ENCODE assay signal across 26 mouse cellular contexts in genomic region chr10:62093903-62094302, GRCm38 (mm10). TPM values are rescaled to one million over a fixed set of nuclear protein-coding genes. Genes with fewer than 3 reads are reported as not detected.
DNase-seq lines count a peak whose midpoint lies in the region; ATAC-seq and TF ChIP-seq lines count a peak whose summit lies in the region.
"Had no signal": no experiment of that assay in that cellular context is flagged by ENCODE, and none has a peak within 500 bp of the region (broad histone marks: within the 10 kb centered on the region; RNA-seq: fewer than 3 reads in every experiment).

No protein-coding gene starts in this region.

- no peak overlapping the region for H3K4me3 ChIP-seq in midbrain, embryonic 11.5 days (ENCODE audit: low read depth, low read length)
- no peak overlapping the region for H3K4me3 ChIP-seq in midbrain, embryonic 13.5 days (replicated peaks)
- H3K4me3 ChIP-seq in gastrocnemius, adult 2 months, result no peak overlapping the region
- H3K4me3 ChIP-seq: embryonic facial prominence, embryonic 10.5 days; embryonic facial prominence, embryonic 12.5 days; forebrain, embryonic 13.5 days; forebrain, embryonic 15.5 days had no signal

- WGBS in midbrain, embryonic 11.5 days, result 80% methylated on average over 7 of the region's 7 CpGs
- 76% methylated on average over 7 of the region's 7 CpGs for WGBS in midbrain, embryonic 13.5 days

- no peak for ATAC-seq in midbrain, embryonic 11.5 days (ENCODE audit: low FRiP score)
- ATAC-seq in midbrain, embryonic 13.5 days, result no peak
- peak; percentile 42; the same call in 1 of the 2 replicates for ATAC-seq in common myeloid progenitor, adult 5-6 weeks (replicated peaks; ENCODE audit: low read depth, poor library complexity, severe bottlenecking)
- ATAC-seq: forebrain, embryonic 13.5 days; forebrain, embryonic 15.5 days; forebrain, postnatal 0 days; Patski had no signal

- intact Hi-C loops in gastrocnemius, adult 2 months (cut with DNase I), result no loop called here

- H3K27ac ChIP-seq in midbrain, embryonic 11.5 days (ENCODE audit: low read depth, low read length), result no peak overlapping the region
- no peak overlapping the region for H3K27ac ChIP-seq in midbrain, embryonic 13.5 days
- H3K27ac ChIP-seq in gastrocnemius, adult 2 months, result no peak overlapping the region
- H3K27ac ChIP-seq: embryonic facial prominence, embryonic 10.5 days; embryonic facial prominence, embryonic 12.5 days; forebrain, embryonic 13.5 days; forebrain, embryonic 15.5 days had no signal

- no peaks in the 10 kb centered on the region for H3K27me3 ChIP-seq in midbrain, embryonic 11.5 days (ENCODE audit: control insufficient read depth, insufficient read depth, low read length)
- no peaks in the 10 kb centered on the region for H3K27me3 ChIP-seq in midbrain, embryonic 13.5 days
- H3K27me3 ChIP-seq: embryonic facial prominence, embryonic 12.5 days; forebrain, embryonic 13.5 days; forebrain, embryonic 15.5 days had no signal

- H3K36me3 ChIP-seq in midbrain, embryonic 11.5 days (ENCODE audit: control insufficient read depth, insufficient read depth, low read length), result no peaks in the 10 kb centered on the region
- no peaks in the 10 kb centered on the region for H3K36me3 ChIP-seq in midbrain, embryonic 13.5 days
- H3K36me3 ChIP-seq: embryonic facial prominence, embryonic 10.5 days; embryonic facial prominence, embryonic 12.5 days; forebrain, embryonic 15.5 days; G1E had no signal

- TF ChIP-seq CTCF in gastrocnemius, adult 2 months (IDR thresholded peaks at IDR 0.05), result no peak

- no peaks in the 10 kb centered on the region for H3K9me3 ChIP-seq in midbrain, embryonic 11.5 days (ENCODE audit: control insufficient read depth, low read length)
- H3K9me3 ChIP-seq in midbrain, embryonic 13.5 days, result no peaks in the 10 kb centered on the region
- H3K9me3 ChIP-seq: embryonic facial prominence, embryonic 10.5 days; embryonic facial prominence, embryonic 12.5 days; forebrain, embryonic 13.5 days; forebrain, embryonic 15.5 days; G1E had no signal

- DNase-seq in midbrain, embryonic 11.5 days (ENCODE audit: low spot score, missing footprints), result peak; percentile 73
- peak; percentile 13 for DNase-seq in ovary, postnatal 36 days (ENCODE audit: low spot score)
- DNase-seq in ovary, postnatal 10 days (ENCODE audit: low spot score), result no peak
- no peak for DNase-seq in heart, adult 8-10 months (ENCODE audit: low spot score)
- no peak for DNase-seq in gastrocnemius, adult 2 months
- DNase-seq: adrenal gland, adult 2 months; adrenal gland, postnatal 10 days; adrenal gland, postnatal 25 days; cerebellum, adult 11 months; cerebellum, adult 18-20 months; cerebellum, adult 8-10 months; cerebellum, adult 9-11 months; cerebellum, postnatal 14 days; cerebellum, postnatal 36 days; forebrain, postnatal 0 days had no signal

- H3K4me2 ChIP-seq in midbrain, embryonic 11.5 days, result no peak overlapping the region
- no peak overlapping the region for H3K4me2 ChIP-seq in midbrain, embryonic 13.5 days (replicated peaks)
- H3K4me2 ChIP-seq: embryonic facial prominence, embryonic 12.5 days; forebrain, embryonic 13.5 days; forebrain, embryonic 15.5 days had no signal

- no peak overlapping the region for H3K9ac ChIP-seq in midbrain, embryonic 11.5 days (ENCODE audit: low read length)
- no peak overlapping the region for H3K9ac ChIP-seq in midbrain, embryonic 13.5 days (replicated peaks)
- H3K9ac ChIP-seq: embryonic facial prominence, embryonic 12.5 days; forebrain, embryonic 13.5 days; forebrain, embryonic 15.5 days; forebrain, postnatal 0 days had no signal

- no peaks in the 10 kb centered on the region for H3K4me1 ChIP-seq in midbrain, embryonic 11.5 days (ENCODE audit: control insufficient read depth, insufficient read depth, low read length)
- peaks cover 3% of the 10 kb centered on the region; the same call in 1 of the 2 replicates for H3K4me1 ChIP-seq in midbrain, embryonic 13.5 days (replicated peaks)
- H3K4me1 ChIP-seq: embryonic facial prominence, embryonic 12.5 days; forebrain, embryonic 13.5 days; forebrain, embryonic 15.5 days had no signal

RNA-seq across cellular contexts. Expression of gene Neurog3, which starts 39.0 kb away (rescaled TPM):
- 0.34 and 0.37 TPM in 2 replicates for polyA plus RNA-seq in midbrain, embryonic 11.5 days (2014; fragmentation: Nextera tagmentation; extraction: Ambion mirVana)
- 0.48 and 0.65 TPM in 2 replicates for polyA plus RNA-seq in midbrain, embryonic 13.5 days (2015; fragmentation: Nextera tagmentation; extraction: Ambion mirVana)
- not detected in 2 replicates for total RNA-seq in common myeloid progenitor, adult 5-6 weeks (2017)
- total RNA-seq in heart, adult 8-10 months (2022), result not detected
- total RNA-seq in gastrocnemius, adult 2 months (2021), result not detected
- total RNA-seq: adrenal gland, adult 2 months; adrenal gland, postnatal 10 days; adrenal gland, postnatal 25 days; adrenal gland, postnatal 4 days; forebrain, postnatal 0 days; G1E had no signal
- polyA plus RNA-seq: adrenal gland, adult 2 months; C2C12; embryonic facial prominence, embryonic 14.5 days; forebrain, postnatal 0 days; G1E; Patski had no signal

RNA-seq across cellular contexts. Expression of gene Fam241b, which starts 49.8 kb away (rescaled TPM):
- polyA plus RNA-seq in midbrain, embryonic 11.5 days (2014; fragmentation: Nextera tagmentation; extraction: Ambion mirVana), result 7.1 and 7.6 TPM in 2 replicates
- 110 and 118 TPM in 2 replicates for polyA plus RNA-seq in midbrain, embryonic 13.5 days (2015; fragmentation: Nextera tagmentation; extraction: Ambion mirVana)
- total RNA-seq in common myeloid progenitor, adult 5-6 weeks (2017), result 1.1 TPM in 1 of 2 replicates, not detected in the other
- 1 to 10 TPM; 4.1 to 5.5 (median 5.3) TPM for total RNA-seq in heart, adult 8-10 months (2022)
- total RNA-seq in gastrocnemius, adult 2 months (2021), result 1 to 10 TPM in 1 of 2 experiments, under 1 TPM in 1; 0.99 to 1.2 TPM

Comparison
In these comparisons a context has a peak if more than half of its experiments do, and no peak if none do; other contexts are left out.
1. DNase-seq: peak in midbrain, embryonic 11.5 days (single experiment) and ovary, postnatal 36 days (single experiment); none in ovary, postnatal 10 days (single experiment), heart, adult 8-10 months (single experiment) and gastrocnemius, adult 2 months (single experiment).